8 mouse cellular contexts compared by ENCODE assay signal in the genomic region with DNA sequence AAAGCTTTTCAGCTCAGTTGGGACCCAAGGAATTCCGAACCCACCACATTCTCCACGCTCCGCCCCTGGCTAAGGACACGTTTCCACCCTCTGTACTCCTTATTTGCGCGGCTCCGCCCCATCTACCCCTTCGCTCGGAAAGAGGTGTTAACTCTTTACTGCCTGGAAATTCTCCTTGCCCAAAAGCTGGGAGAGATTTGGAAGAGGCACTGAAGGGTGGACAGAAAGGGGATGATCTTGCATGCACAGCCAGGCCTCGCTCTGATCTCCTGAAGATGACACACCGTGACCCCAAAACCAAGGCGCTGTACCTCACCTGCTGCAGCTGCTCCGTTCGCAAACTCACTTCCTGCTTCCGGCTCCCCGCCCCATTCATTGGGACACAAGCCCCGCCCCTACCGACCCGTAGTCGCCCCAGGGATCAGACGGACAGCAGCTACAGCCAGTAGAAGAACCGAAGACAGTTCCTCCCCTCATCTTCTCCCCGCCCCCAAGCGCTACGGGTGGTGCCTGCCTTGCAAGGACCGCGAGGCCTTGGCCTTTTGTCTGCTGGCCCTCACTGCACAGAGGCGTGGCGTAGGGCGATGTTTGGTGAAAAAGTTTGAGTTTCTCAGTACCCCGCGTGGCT. TPM values are rescaled to one million over a fixed set of nuclear protein-coding genes. Genes with fewer than 3 reads are reported as not detected.
DNase-seq lines count a peak whose midpoint lies in the region; ATAC-seq and TF ChIP-seq lines count a peak whose summit lies in the region.

TSS of gene Dpp3 (minus strand) at position 384 of the 628 bp plus-strand sequence.

- TF ChIP-seq RAD21 in CH12.LX (IDR thresholded peaks at IDR 0.05; ENCODE audit: low read depth, low read length) = no peak

- H3K4me2 ChIP-seq in CH12.LX (ENCODE audit: insufficient read depth, low read depth, poor library complexity, severe bottlenecking) = peak within 1 kb of the TSS; percentile 83
- H3K4me2 ChIP-seq in forebrain, embryonic 11.5 days (ENCODE audit: low read depth, low read length, severe bottlenecking) = peak within 1 kb of the TSS; percentile 73
- peak within 1 kb of the TSS; percentile 84 for H3K4me2 ChIP-seq in heart, embryonic 16.5 days (ENCODE audit: low read depth, low read length)
- peak within 1 kb of the TSS; percentile 81 for H3K4me2 ChIP-seq in liver, embryonic 15.5 days
- peak within 1 kb of the TSS; percentile 63 for H3K4me2 ChIP-seq in neural tube, embryonic 12.5 days (replicated peaks)

- in situ Hi-C loops in CH12.LX (cut with MboI; ENCODE audit: low pct_ligation_motif_present, low pct_unique_long_range_greater_than_20kb, low sequenced_read_pairs) = no loop called here

- WGBS in forebrain, embryonic 11.5 days = 0% methylated on average over 32 of the region's 32 CpGs
- WGBS in heart, embryonic 16.5 days = under 1% methylated on average over 32 of the region's 32 CpGs
- 0% methylated on average over 32 of the region's 32 CpGs for WGBS in liver, embryonic 15.5 days (ENCODE audit: insufficient replicate concordance)
- under 1% methylated on average over 32 of the region's 32 CpGs for WGBS in neural tube, embryonic 12.5 days

- peaks cover 2% of the 10 kb centered on the region for H3K9me3 ChIP-seq in CH12.LX (replicated peaks; ENCODE audit: low read length)
- no peaks in the 10 kb centered on the region for H3K9me3 ChIP-seq in forebrain, embryonic 11.5 days (ENCODE audit: control insufficient read depth, low read length)
- H3K9me3 ChIP-seq in heart, embryonic 16.5 days (replicated peaks; ENCODE audit: control insufficient read depth, low read length) = no peaks in the 10 kb centered on the region
- no peaks in the 10 kb centered on the region for H3K9me3 ChIP-seq in liver, embryonic 15.5 days (replicated peaks)
- no peaks in the 10 kb centered on the region for H3K9me3 ChIP-seq in neural tube, embryonic 12.5 days

- no peak for TF ChIP-seq CTCF in CH12.LX (conservative IDR thresholded peaks at IDR 0.05 in 1 of 2, IDR thresholded peaks at IDR 0.05 in 1 of 2; ENCODE audit: low read depth in 2 of 2, low read length in 2 of 2)

- dilution Hi-C loops in CH12.LX (cut with MboI; ENCODE audit: extremely low pct_ligation_motif_present, extremely low pct_unique_long_range_greater_than_20kb, low sequenced_read_pairs) = no loop called here

- peak; percentile 98 for DNase-seq in CH12.LX (ENCODE audit: extremely low read depth)
- DNase-seq in c-Kit-positive CD71-positive TER-119-negative erythroid progenitor cells, embryonic 14.5 days (ENCODE audit: low read depth) = peak; percentile 99
- DNase-seq in forebrain, embryonic 11.5 days (ENCODE audit: low spot score) = peak; percentile 100
- peak; percentile 99 to 100 for DNase-seq in kidney, postnatal 36 days
- DNase-seq in telencephalon, adult 2 months (ENCODE audit: low read depth, low spot score) = peak; percentile 96

- H3K4me3 ChIP-seq in CH12.LX (replicated peaks in 1 of 3; ENCODE audit: low read depth in 2 of 3, low read length in 2 of 3, poor library complexity in 1 of 3) = peak within 1 kb of the TSS; percentile 74 to 98 (median 84)
- peak within 1 kb of the TSS; percentile 57 for H3K4me3 ChIP-seq in forebrain, embryonic 11.5 days (ENCODE audit: low read depth, low read length)
- H3K4me3 ChIP-seq in heart, embryonic 16.5 days (ENCODE audit: low read length) = peak within 1 kb of the TSS; percentile 82
- H3K4me3 ChIP-seq in liver, embryonic 15.5 days (replicated peaks) = peak within 1 kb of the TSS; percentile 78
- H3K4me3 ChIP-seq in neural tube, embryonic 12.5 days = peak within 1 kb of the TSS; percentile 53

- peaks cover 26 to 37% of the 10 kb centered on the region in 2 experiments for H3K36me3 ChIP-seq in CH12.LX (replicated peaks in 1 of 2; ENCODE audit: control insufficient read depth in 1 of 2, insufficient read depth in 1 of 2, low read length in 1 of 2)
- peaks cover 7% of the 10 kb centered on the region for H3K36me3 ChIP-seq in forebrain, embryonic 11.5 days (ENCODE audit: control insufficient read depth, insufficient read depth, low read length)
- H3K36me3 ChIP-seq in heart, embryonic 16.5 days (ENCODE audit: control insufficient read depth, insufficient read depth) = peaks cover 7% of the 10 kb centered on the region
- peaks cover 29% of the 10 kb centered on the region for H3K36me3 ChIP-seq in liver, embryonic 15.5 days (replicated peaks)
- peaks cover 43% of the 10 kb centered on the region for H3K36me3 ChIP-seq in neural tube, embryonic 12.5 days

- peak; percentile 92 for TF ChIP-seq POLR2A in CH12.LX (IDR thresholded peaks at IDR 0.05; ENCODE audit: low read depth, low read length)

- H3K27me3 ChIP-seq in CH12.LX (replicated peaks) = peaks cover 12% of the 10 kb centered on the region
- H3K27me3 ChIP-seq in forebrain, embryonic 11.5 days (ENCODE audit: control insufficient read depth, insufficient read depth, low read length) = no peaks in the 10 kb centered on the region
- no peaks in the 10 kb centered on the region for H3K27me3 ChIP-seq in heart, embryonic 16.5 days (ENCODE audit: control insufficient read depth, insufficient read depth, low read length)
- H3K27me3 ChIP-seq in liver, embryonic 15.5 days = no peaks in the 10 kb centered on the region
- H3K27me3 ChIP-seq in neural tube, embryonic 12.5 days (replicated peaks) = no peaks in the 10 kb centered on the region

- H3K79me2 ChIP-seq in CH12.LX (replicated peaks; ENCODE audit: control insufficient read depth, extremely low read depth, insufficient read depth, poor library complexity, severe bottlenecking) = peaks cover 7% of the 10 kb centered on the region

- peak within 1 kb of the TSS; percentile 61 for H3K9ac ChIP-seq in CH12.LX (ENCODE audit: insufficient read depth, low read depth)
- peak within 1 kb of the TSS; percentile 68 for H3K9ac ChIP-seq in forebrain, embryonic 11.5 days (ENCODE audit: low read length)
- peak within 1 kb of the TSS; percentile 82 for H3K9ac ChIP-seq in heart, embryonic 16.5 days (ENCODE audit: low read length)
- H3K9ac ChIP-seq in liver, embryonic 15.5 days = peak within 1 kb of the TSS; percentile 66
- peak within 1 kb of the TSS; percentile 62 for H3K9ac ChIP-seq in neural tube, embryonic 12.5 days

- no peak for TF ChIP-seq EP300 in CH12.LX (IDR thresholded peaks at IDR 0.05; ENCODE audit: low read length)

- peaks cover 13 to 35% of the 10 kb centered on the region in 2 experiments for H3K4me1 ChIP-seq in CH12.LX (ENCODE audit: control insufficient read depth in 1 of 2, insufficient read depth in 2 of 2)
- peaks cover 9% of the 10 kb centered on the region; the same call in 1 of the 2 replicates for H3K4me1 ChIP-seq in forebrain, embryonic 11.5 days (replicated peaks; ENCODE audit: control insufficient read depth, insufficient read depth, low read length)
- H3K4me1 ChIP-seq in heart, embryonic 16.5 days (ENCODE audit: control insufficient read depth, insufficient read depth, low read length) = peaks cover 16% of the 10 kb centered on the region
- H3K4me1 ChIP-seq in liver, embryonic 15.5 days (replicated peaks) = peaks cover 27% of the 10 kb centered on the region
- H3K4me1 ChIP-seq in neural tube, embryonic 12.5 days = peaks cover 12% of the 10 kb centered on the region

- peak; percentile 97 for ATAC-seq in forebrain, embryonic 11.5 days (replicated peaks; ENCODE audit: low FRiP score)
- ATAC-seq in heart, embryonic 16.5 days (replicated peaks; ENCODE audit: extremely low read depth, insufficient read depth, low FRiP score) = peak; percentile 99
- peak; percentile 99 for ATAC-seq in liver, embryonic 15.5 days (ENCODE audit: insufficient read depth)
- ATAC-seq in neural tube, embryonic 12.5 days (ENCODE audit: low FRiP score, low read depth) = peak; percentile 97

- H3K27ac ChIP-seq in CH12.LX (ENCODE audit: insufficient read depth, low read depth) = no peak within 1 kb of the TSS
- peak within 1 kb of the TSS; percentile 44; the same call in 1 of the 2 replicates for H3K27ac ChIP-seq in forebrain, embryonic 11.5 days (ENCODE audit: low read depth, low read length)
- H3K27ac ChIP-seq in heart, embryonic 16.5 days (ENCODE audit: low read length) = peak within 1 kb of the TSS; percentile 66
- peak within 1 kb of the TSS; percentile 59 for H3K27ac ChIP-seq in liver, embryonic 15.5 days (replicated peaks)
- peak within 1 kb of the TSS; percentile 47 for H3K27ac ChIP-seq in neural tube, embryonic 12.5 days

TF ChIP-seq in CH12.LX, 34 proteins besides CTCF, POLR2A, EP300 and RAD21 (continues in another document):
- peak; percentile 80 for TF ChIP-seq CHD2 (IDR thresholded peaks at IDR 0.05; ENCODE audit: low read length)
- no peak for TF ChIP-seq UBTF (IDR thresholded peaks at IDR 0.05; ENCODE audit: low read depth, low read length)
- TF ChIP-seq SIN3A (IDR thresholded peaks at IDR 0.05; ENCODE audit: low read length) = peak; percentile 95
- no peak for TF ChIP-seq IRF4 (IDR thresholded peaks at IDR 0.05; ENCODE audit: low read depth, low read length)
- TF ChIP-seq TCF12 (IDR thresholded peaks at IDR 0.05; ENCODE audit: low read depth, low read length) = peak; percentile 81
- peak; percentile 47; the same call in 1 of the 2 replicates for TF ChIP-seq MAX (IDR thresholded peaks at IDR 0.05; ENCODE audit: low read length)
- no peak for TF ChIP-seq MAFK (IDR thresholded peaks at IDR 0.05; ENCODE audit: insufficient replicate concordance, low read length)
- no peak for TF ChIP-seq KAT2A (IDR thresholded peaks at IDR 0.05; ENCODE audit: insufficient replicate concordance, low read length)
- no peak for TF ChIP-seq ZC3H11A (IDR thresholded peaks at IDR 0.05; ENCODE audit: low read depth, low read length)
- TF ChIP-seq NELFE (IDR thresholded peaks at IDR 0.05; ENCODE audit: low read depth, low read length) = peak; percentile 78
- TF ChIP-seq MAZ (IDR thresholded peaks at IDR 0.05; ENCODE audit: low read depth, low read length) = peak; percentile 42; the same call in 1 of the 2 replicates
- no peak for TF ChIP-seq JUND (conservative IDR thresholded peaks at IDR 0.05; ENCODE audit: low read depth, low read length)
- peak; percentile 81 for TF ChIP-seq MXI1 (IDR thresholded peaks at IDR 0.05; ENCODE audit: low read depth, low read length)
- TF ChIP-seq TBP (conservative IDR thresholded peaks at IDR 0.05; ENCODE audit: low read depth, low read length) = peak; percentile 93
- no peak for TF ChIP-seq JUN (IDR thresholded peaks at IDR 0.05; ENCODE audit: insufficient read depth, low read depth, low read length)
- TF ChIP-seq MEF2A (IDR thresholded peaks at IDR 0.05; ENCODE audit: borderline replicate concordance, low read depth, low read length) = no peak

RNA-seq across cellular contexts. Expression of gene Dpp3, which starts in this region (rescaled TPM):
- total RNA-seq in CH12.LX (2012; rRNA removed) (89.7 and 109 TPM in 2 replicates), CH12.LX (2014; rRNA removed) (74.0 and 79.6 TPM in 2 replicates)
- 97.3 and 100.0 TPM in 2 replicates for polyA plus RNA-seq in CH12.LX (2012; ENCODE audit: insufficient read length, low read depth)
- 152 and 172 TPM in 2 replicates for polyA plus RNA-seq in forebrain, embryonic 11.5 days (2014; fragmentation: Nextera tagmentation; extraction: Ambion mirVana)
- 73.6 and 77.9 TPM in 2 replicates for polyA plus RNA-seq in heart, embryonic 16.5 days (2015; fragmentation: Nextera tagmentation; extraction: Ambion mirVana)
- polyA plus RNA-seq in liver, embryonic 15.5 days (2015; fragmentation: Nextera tagmentation; extraction: Ambion mirVana) = 46.0 and 47.8 TPM in 2 replicates
- 167 and 171 TPM in 2 replicates for polyA plus RNA-seq in neural tube, embryonic 12.5 days (2016; fragmentation: Nextera tagmentation; extraction: Ambion mirVana)
